Mouse (Mus musculus) brain, adult 2 months (tissue): ENCODE data around the gene Mblac1.
"Not testable (repeated sequence)": the region's sequence is repeated elsewhere in the genome, so short reads cannot be mapped to it uniquely, and the experiment has no call there.

ENCODE experiments used
- DNase-seq: peaks from one replicate; pipeline ENCODE4 v3.0.0; 2011; ENCODE audit warnings: low read depth, low spot score

Mblac1 gene

GRCm38 (mm10) chr5:138216632-138217031, 22.5 kb downstream of the Mblac1 start:
- DNase-seq, result not testable (repeated sequence)

GRCm38 (mm10) chr5:138219864-138220263, 25.8 kb downstream of the Mblac1 start:
- DNase-seq, result no peak

GRCm38 (mm10) chr5:138222111-138222510, 28.0 kb downstream of the Mblac1 start:
- peak; percentile 81 for DNase-seq

- peak; percentile 10 for DNase-seq
Observed at GRCm38 (mm10) chr5:138223287-138223686, 29.2 kb downstream of the Mblac1 start.

GRCm38 (mm10) chr5:138225700-138226099, 31.6 kb downstream of the Mblac1 start, which contains the start of gene Nxpe5:
Gene Nxpe5 (plus strand): TSS chr5:138225898.
- no peak for DNase-seq

GRCm38 (mm10) chr5:138226491-138226890, 32.4 kb downstream of the Mblac1 start:
- no peak for DNase-seq

- DNase-seq, result no peak
Observed at GRCm38 (mm10) chr5:138227367-138227766, 33.3 kb downstream of the Mblac1 start.

GRCm38 (mm10) chr5:138228026-138228425, 33.9 kb downstream of the Mblac1 start:
- DNase-seq, result peak; percentile 16

GRCm38 (mm10) chr5:138229511-138229910, 35.4 kb downstream of the Mblac1 start:
- DNase-seq, result no peak

GRCm38 (mm10) chr5:138233778-138234177, 39.7 kb downstream of the Mblac1 start:
- no peak for DNase-seq

GRCm38 (mm10) chr5:138234224-138234623, 40.1 kb downstream of the Mblac1 start:
- DNase-seq, result no peak

GRCm38 (mm10) chr5:138241511-138241910, 47.4 kb downstream of the Mblac1 start:
- DNase-seq, result no peak
